Comparison of ENCODE assay signal across 22 mouse cellular contexts in the genomic region with DNA sequence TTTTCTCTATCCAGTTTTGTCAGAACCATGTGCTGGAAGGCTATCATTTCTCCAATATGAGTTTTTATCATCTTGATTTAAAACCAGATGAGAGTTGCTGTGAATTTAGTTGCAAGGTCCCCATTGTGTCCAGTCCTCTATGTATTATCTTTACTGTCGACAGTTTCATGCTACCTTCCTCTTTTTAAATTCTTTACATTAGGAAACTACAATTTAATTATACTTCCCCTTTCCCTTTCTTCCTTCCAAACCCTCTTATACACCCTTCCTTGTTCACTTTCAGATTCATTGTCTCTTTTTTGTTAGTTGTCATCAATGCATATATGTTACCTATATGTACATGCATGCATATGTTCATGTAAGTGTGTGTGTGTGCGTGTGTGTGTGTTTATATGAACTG.
"Had no signal": no experiment of that assay in that cellular context is flagged by ENCODE, and none has a peak within 500 bp of the region (broad histone marks: within the 10 kb centered on the region; RNA-seq: fewer than 3 reads in every experiment).

No protein-coding gene starts in this region.

- H3K27ac ChIP-seq: lung, embryonic 15.5 days; macrophage; midbrain, embryonic 13.5 days; midbrain, embryonic 15.5 days; neural tube, embryonic 13.5 days; neural tube, embryonic 15.5 days had no signal

- H3K9ac ChIP-seq: liver, postnatal 0 days; lung, embryonic 15.5 days; midbrain, embryonic 13.5 days; midbrain, embryonic 15.5 days; neural tube, embryonic 13.5 days; neural tube, embryonic 15.5 days had no signal

- H3K4me3 ChIP-seq: lung, embryonic 15.5 days; megakaryocyte, embryonic 14.5 days; midbrain, embryonic 13.5 days; midbrain, embryonic 15.5 days; myocyte; neural tube, embryonic 13.5 days; neural tube, embryonic 15.5 days had no signal

- H3K4me1 ChIP-seq: lung, embryonic 15.5 days; megakaryocyte, embryonic 14.5 days; midbrain, embryonic 13.5 days; midbrain, embryonic 15.5 days; neural tube, embryonic 13.5 days; neural tube, embryonic 15.5 days had no signal

- H3K9me3 ChIP-seq: lung, embryonic 15.5 days; megakaryocyte, embryonic 14.5 days; midbrain, embryonic 13.5 days; midbrain, embryonic 15.5 days; neural tube, embryonic 13.5 days; neural tube, embryonic 15.5 days had no signal

- DNase-seq: liver, postnatal 0 days; lung, adult 2 months; lung, postnatal 14 days; lung, postnatal 36 days; retina, postnatal 1 day; right cerebral cortex, adult 18-20 months; right cerebral cortex, postnatal 25 days; right cerebral cortex, postnatal 4 days; spleen, adult 18-20 months; thymus, adult 18-20 months; thymus, postnatal 14 days; thymus, postnatal 36 days had no signal

- H3K36me3 ChIP-seq: lung, embryonic 15.5 days; midbrain, embryonic 13.5 days; midbrain, embryonic 15.5 days; neural tube, embryonic 13.5 days; neural tube, embryonic 15.5 days had no signal

- H3K4me2 ChIP-seq: lung, embryonic 15.5 days; midbrain, embryonic 11.5 days; midbrain, embryonic 13.5 days; midbrain, embryonic 15.5 days; neural tube, embryonic 13.5 days; neural tube, embryonic 15.5 days had no signal

- H3K27me3 ChIP-seq: lung, embryonic 15.5 days; megakaryocyte, embryonic 14.5 days; midbrain, embryonic 13.5 days; midbrain, embryonic 15.5 days; neural tube, embryonic 13.5 days; neural tube, embryonic 15.5 days had no signal

- ATAC-seq: liver, postnatal 0 days; lung, postnatal 0 days; midbrain, embryonic 13.5 days; midbrain, embryonic 15.5 days had no signal
